Mouse (Mus musculus) CH12.LX (cell line): ENCODE results near the gene Nod2. TPM values are rescaled to one million over a fixed set of nuclear protein-coding genes. Genes with fewer than 3 reads are reported as not detected.

ENCODE experiments used
- DNase-seq: peaks from one replicate; pipeline ENCODE4 v3.0.0-alpha.2; 2013; ENCODE audit errors: extremely low read depth
- H3K27ac ChIP-seq: 2 replicates; pipeline ENCODE4 v1.5.1; 2012; ENCODE audit warnings: low read depth, mild to moderate bottlenecking, control low read depth, moderate library complexity; ENCODE audit not compliant: insufficient read depth
- H3K27me3 ChIP-seq: replicated peaks from 2 replicates; pipeline ENCODE3; 2012; ENCODE audit warnings: inconsistent platforms
- H3K36me3 ChIP-seq, 2 experiments: replicated peaks in 1 of 2; 2 replicates each; pipeline versions ENCODE3 to v1.6.1; 2012; ENCODE audit warnings: inconsistent platforms in 1 of 2, low read length in 1 of 2, mild to moderate bottlenecking in 1 of 2, mixed read lengths in 1 of 2, moderate library complexity in 1 of 2; ENCODE audit not compliant: control insufficient read depth in 1 of 2, insufficient read depth in 1 of 2
- H3K4me1 ChIP-seq, 2 experiments: 2 replicates each; pipeline ENCODE4 v1.6.1; 2012; ENCODE audit warnings: inconsistent platforms in 1 of 2, moderate library complexity in 1 of 2; ENCODE audit not compliant: insufficient read depth in 2 of 2, control insufficient read depth in 1 of 2
- H3K4me2 ChIP-seq: 2 replicates; pipeline ENCODE4 v1.6.1; 2012; ENCODE audit warnings: low read depth, mild to moderate bottlenecking, control low read depth; ENCODE audit not compliant: poor library complexity, insufficient read depth, severe bottlenecking
- H3K4me3 ChIP-seq, 3 experiments: fragments of 150-350 bp in 1 of 3; sonication (generic) in 1 of 3; replicated peaks in 1 of 3; 2 replicates each; pipeline versions ENCODE3 to v1.5.1; 2011 to 2012; ENCODE audit warnings: low read depth in 2 of 3, low read length in 2 of 3, mild to moderate bottlenecking in 2 of 3, moderate library complexity in 2 of 3, control low read depth in 1 of 3, improper control_type of control experiment in 1 of 3, inconsistent platforms in 1 of 3, mixed read lengths in 1 of 3; ENCODE audit not compliant: poor library complexity in 1 of 3
- H3K79me2 ChIP-seq: replicated peaks from 2 replicates; pipeline ENCODE4 v1.6.1; 2012; ENCODE audit warnings: mild to moderate bottlenecking, moderate library complexity; ENCODE audit not compliant: control insufficient read depth, poor library complexity, insufficient read depth, severe bottlenecking; ENCODE audit errors: extremely low read depth
- H3K9ac ChIP-seq: 2 replicates; pipeline ENCODE4 v1.6.1; 2012; ENCODE audit warnings: low read depth, mild to moderate bottlenecking, control low read depth, moderate library complexity; ENCODE audit not compliant: insufficient read depth
- H3K9me3 ChIP-seq: replicated peaks from 2 replicates; pipeline ENCODE3; 2012; ENCODE audit warnings: low read length, inconsistent platforms, mixed read lengths
- CTCF ChIP-seq, 2 experiments: IDR thresholded peaks in 1 of 2; conservative IDR thresholded peaks in 1 of 2; 2 replicates each; pipeline ENCODE4 v1.5.1; 2011 to 2012; ENCODE audit warnings: low read depth in 2 of 2, low read length in 2 of 2, improper control_type of control experiment in 1 of 2, inconsistent platforms in 1 of 2, mild to moderate bottlenecking in 1 of 2, moderate library complexity in 1 of 2
- E2F4 ChIP-seq: IDR thresholded peaks from 2 replicates; pipeline ENCODE4 v1.6.1; 2011; ENCODE audit warnings: low read depth, low read length, improper control_type of control experiment; ENCODE audit not compliant: insufficient replicate concordance
- GABPA ChIP-seq: IDR thresholded peaks from 2 replicates; pipeline ENCODE4 v1.6.1; 2012; ENCODE audit warnings: low read depth, low read length, improper control_type of control experiment, inconsistent platforms; ENCODE audit not compliant: insufficient replicate concordance
- HCFC1 ChIP-seq: IDR thresholded peaks from 2 replicates; pipeline ENCODE4 v1.6.1; 2012; ENCODE audit warnings: low read depth, mild to moderate bottlenecking, inconsistent platforms, low read length, improper control_type of control experiment
- MAZ ChIP-seq: IDR thresholded peaks from 2 replicates; pipeline ENCODE4 v1.6.1; 2012; ENCODE audit warnings: low read depth, mild to moderate bottlenecking, inconsistent platforms, low read length, improper control_type of control experiment, moderate library complexity
- MEF2A ChIP-seq: IDR thresholded peaks from 2 replicates; pipeline ENCODE4 v1.6.1; 2014; ENCODE audit warnings: low read depth, mild to moderate bottlenecking, inconsistent platforms, low read length, improper control_type of control experiment, borderline replicate concordance
- NELFE ChIP-seq: IDR thresholded peaks from 2 replicates; pipeline ENCODE4 v1.6.1; 2011; ENCODE audit warnings: low read depth, low read length, improper control_type of control experiment
- POLR2A ChIP-seq: IDR thresholded peaks from 2 replicates; pipeline ENCODE4 v1.6.1; 2011; ENCODE audit warnings: low read depth, mild to moderate bottlenecking, improper control_type of control experiment, low read length
- POLR2AphosphoS2 ChIP-seq: IDR thresholded peaks from 2 replicates; pipeline ENCODE4 v1.6.1; 2011; ENCODE audit warnings: low read depth, low read length, improper control_type of control experiment
- RAD21 ChIP-seq: IDR thresholded peaks from 2 replicates; pipeline ENCODE4 v1.6.1; 2011; ENCODE audit warnings: low read depth, mild to moderate bottlenecking, low read length, improper control_type of control experiment, moderate library complexity
- SIN3A ChIP-seq: IDR thresholded peaks from 2 replicates; pipeline ENCODE4 v1.6.1; 2012; ENCODE audit warnings: low read length, improper control_type of control experiment, inconsistent platforms
- SMC3 ChIP-seq: IDR thresholded peaks from 2 replicates; pipeline ENCODE4 v1.6.1; 2011; ENCODE audit warnings: low read depth, low read length, improper control_type of control experiment
- TCF12 ChIP-seq: IDR thresholded peaks from 2 replicates; pipeline ENCODE4 v1.6.1; 2014; ENCODE audit warnings: low read depth, mild to moderate bottlenecking, inconsistent platforms, low read length, improper control_type of control experiment
- UBTF ChIP-seq: IDR thresholded peaks from 2 replicates; pipeline ENCODE4 v1.6.1; 2012; ENCODE audit warnings: low read depth, mild to moderate bottlenecking, inconsistent platforms, low read length, improper control_type of control experiment, moderate library complexity
- USF1 ChIP-seq: IDR thresholded peaks from 2 replicates; pipeline ENCODE4 v1.6.1; 2014; ENCODE audit warnings: low read depth, mild to moderate bottlenecking, inconsistent platforms, low read length, improper control_type of control experiment
- ZMIZ1 ChIP-seq: IDR thresholded peaks from 2 replicates; pipeline ENCODE4 v1.6.1; 2012; ENCODE audit warnings: low read depth, mild to moderate bottlenecking, inconsistent platforms, low read length, improper control_type of control experiment
- dilution Hi-C: fragments of 300-500 bp; cut with MboI; formaldehyde crosslinking; loops from 2 replicates; pipeline ENCODE4 v1.14.3; 2020; ENCODE audit warnings: low sequenced_read_pairs; ENCODE audit not compliant: extremely low pct_unique_long_range_greater_than_20kb, extremely low pct_ligation_motif_present
- in situ Hi-C: fragments of 300-500 bp; cut with MboI; formaldehyde crosslinking; loops from 3 replicates; pipeline ENCODE4 v1.14.3; 2019; ENCODE audit warnings: low sequenced_read_pairs, low pct_ligation_motif_present, low pct_unique_long_range_greater_than_20kb, mixed read lengths
- polyA plus RNA-seq: library from polyadenylated mRNA; unstranded; fragments of >175 nt; gene quantifications from 2 replicates; pipeline ENCODE4 v1.2.1, GENCODE M21; 2012; ENCODE audit warnings: low read depth; ENCODE audit not compliant: insufficient read length
- total RNA-seq, 2 experiments: library from RNA; depleted of rRNA; stranded (reverse); fragments of 300-350 nt in 1 of 2; fragments of >200 nt in 1 of 2; gene quantifications; 2 replicates each; pipeline ENCODE4 v1.2.3; 2012 to 2014

Gene Nod2
- total and polyA plus RNA-seq, 3 experiments, result 4.3 to 10.9 (median 7.5) TPM

DNA sequence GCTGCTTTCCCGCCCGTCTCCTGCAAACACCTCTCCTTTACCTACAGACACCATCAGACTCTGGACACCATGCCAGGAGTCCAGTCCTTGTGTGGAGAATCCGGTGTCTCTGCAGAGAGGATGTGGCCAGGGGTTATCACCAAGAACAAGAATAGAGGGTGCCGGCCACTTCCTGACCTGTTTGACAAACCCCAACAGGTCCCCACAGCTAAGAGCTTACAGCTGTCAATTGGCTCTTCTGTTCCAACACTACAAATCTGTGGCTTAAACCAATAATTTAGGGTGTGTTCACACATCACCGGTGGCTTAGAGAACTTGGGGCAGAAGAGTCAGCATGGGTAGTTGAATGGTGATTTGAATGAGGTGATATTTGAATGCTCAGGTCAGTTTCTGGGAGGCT, 28.5 kb upstream of the Nod2 start:
- Histone ChIP-seq H3K79me2 (no peaks in the 10 kb centered on the region), H3K4me3 (no peak overlapping the region), H3K27ac (no peak overlapping the region), H3K9me3 (no peaks in the 10 kb centered on the region), H3K36me3 (peaks cover 0 to 13% of the 10 kb centered on the region in 2 experiments), H3K4me2 (no peak overlapping the region), H3K27me3 (no peaks in the 10 kb centered on the region), H3K9ac (no peak overlapping the region), H3K4me1 (peaks cover 4 to 24% of the 10 kb centered on the region in 2 experiments; a peak in 3 of 4 replicates)
- in situ Hi-C loops, result loop anchor here (25.0 kb wide), 1 partner anchor 356 kb away; the partner anchor contains the start of gene Adcy7
- TF ChIP-seq CTCF (conservative IDR thresholded peaks at IDR 0.05 in 1 of 2, IDR thresholded peaks at IDR 0.05 in 1 of 2; ENCODE audit: low read depth in 2 of 2, low read length in 2 of 2), result no peak
- no peak for TF ChIP-seq GABPA
- no peak for TF ChIP-seq TCF12
- no peak for TF ChIP-seq E2F4
- no peak for TF ChIP-seq HCFC1
- no peak for TF ChIP-seq ZMIZ1
- TF ChIP-seq UBTF, result no peak
- dilution Hi-C loops, result no loop called here
- DNase-seq, result no peak

DNA sequence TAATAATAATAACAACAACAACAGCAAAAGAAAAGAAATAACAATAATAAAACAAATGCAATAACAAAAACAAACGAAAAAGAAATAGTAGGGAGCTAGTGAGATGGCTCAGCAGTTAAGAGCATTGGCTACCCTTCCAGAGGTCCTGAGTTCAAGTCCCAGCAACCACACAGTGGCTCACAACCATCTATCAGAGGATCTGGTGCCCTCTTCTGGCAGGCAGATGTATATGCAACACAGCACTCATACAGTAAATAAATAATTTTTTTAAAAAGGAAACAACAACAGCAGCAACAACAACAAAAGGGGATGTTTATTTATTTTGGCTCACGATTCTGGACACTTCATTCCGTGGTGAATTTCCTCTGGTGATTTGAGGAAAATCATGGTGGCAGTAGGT, 27.6 kb upstream of the Nod2 start:
- H3K27ac ChIP-seq, result no peak overlapping the region
- dilution Hi-C loops (no loop called here), in situ Hi-C loops (loop anchor here (25.0 kb wide), 1 partner anchor 357 kb away; the partner anchor contains the start of gene Adcy7)
- no peak overlapping the region for H3K4me3 ChIP-seq
- no peaks in the 10 kb centered on the region for H3K27me3 ChIP-seq
- TF ChIP-seq SMC3 (peak; percentile 42), RAD21 (peak; percentile 43), ZMIZ1 (no peak), CTCF (conservative IDR thresholded peaks at IDR 0.05 in 1 of 2, IDR thresholded peaks at IDR 0.05 in 1 of 2; ENCODE audit: low read depth in 2 of 2, low read length in 2 of 2) (peak; percentile 46 to 54; a peak in 3 of 4 replicates)
- peaks cover 1 to 22% of the 10 kb centered on the region in 2 experiments for H3K36me3 ChIP-seq
- H3K9me3 ChIP-seq, result no peaks in the 10 kb centered on the region
- no peak overlapping the region for H3K9ac ChIP-seq
- H3K4me1 ChIP-seq, result peaks cover 4 to 33% of the 10 kb centered on the region in 2 experiments; a peak in 3 of 4 replicates
- no peaks in the 10 kb centered on the region for H3K79me2 ChIP-seq
- no peak overlapping the region for H3K4me2 ChIP-seq
- no peak for DNase-seq

DNA sequence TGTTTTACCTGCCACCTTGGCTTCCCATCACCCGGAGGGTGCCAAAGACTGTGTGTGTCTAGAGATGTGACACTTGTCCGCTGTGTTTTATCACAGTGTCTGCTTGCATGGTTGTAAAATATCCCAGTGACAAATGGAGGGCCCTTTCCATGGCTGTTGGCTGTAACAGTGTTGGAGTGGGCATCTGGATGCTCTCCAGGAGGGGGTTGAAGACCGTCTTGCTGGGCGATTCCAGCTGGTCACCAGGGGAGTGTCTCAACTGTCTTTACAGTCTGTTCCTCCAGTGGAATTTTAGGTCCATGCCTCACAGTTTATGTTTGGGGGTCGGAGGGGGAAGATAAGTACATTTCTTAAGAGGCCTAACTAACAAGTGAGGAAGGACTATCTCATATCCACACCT, 26.2 kb upstream of the Nod2 start:
- no peaks in the 10 kb centered on the region for H3K9me3 ChIP-seq
- no peaks in the 10 kb centered on the region for H3K27me3 ChIP-seq
- H3K9ac ChIP-seq, result no peak overlapping the region
- in situ Hi-C loops, result loop anchor here (10.0 to 25.0 kb wide), 2 partner anchors 246 to 359 kb away; partner anchors contain the start of gene Adcy7
- dilution Hi-C loops, result no loop called here
- H3K4me3 ChIP-seq, result no peak overlapping the region
- no peak overlapping the region for H3K4me2 ChIP-seq
- H3K36me3 ChIP-seq, result peaks cover 15 to 36% of the 10 kb centered on the region in 2 experiments
- TF ChIP-seq NELFE (no peak), MEF2A (no peak), HCFC1 (no peak), POLR2AphosphoS2 (no peak), USF1 (no peak), MAZ (no peak), SMC3 (no peak), SIN3A (no peak), POLR2A (no peak)
- H3K27ac ChIP-seq, result no peak overlapping the region
- peaks cover 8 to 47% of the 10 kb centered on the region in 2 experiments for H3K4me1 ChIP-seq
- H3K79me2 ChIP-seq, result no peaks in the 10 kb centered on the region
- DNase-seq, result no peak
